Mouse (Mus musculus): ENCODE results near the gene Socs3. TPM values are rescaled to one million over a fixed set of nuclear protein-coding genes. Genes with fewer than 3 reads are reported as not detected.

The Socs3 gene
- polyA plus RNA-seq, 1 experiment from 2014 or later, result 171 TPM

GRCm38 (mm10) chr11:117923279-117923678 lies 46.6 kb downstream of the Socs3 start:
- DNase-seq (ENCODE audit: low read depth, low spot score) (no peak), ATAC-seq (no peak)
- TF ChIP-seq CTCF (IDR thresholded peaks at IDR 0.05), result no peak
- no peaks in the 10 kb centered on the region for H3K27me3 ChIP-seq
- in situ Hi-C loops (cut with MboI; ENCODE audit: low pct_unique_long_range_greater_than_20kb), result no loop called here
- POLR2A ChIA-PET, result no interaction called here
- CTCF ChIA-PET, result interaction anchor here (0.9 kb wide), 1 partner anchor 43 kb away, joined by 4 read pairs; no protein-coding TSS in a partner anchor

GRCm38 (mm10) chr11:117919211-117919610 lies 50.6 kb downstream of the Socs3 start:
- H3K27me3 ChIP-seq, result no peaks in the 10 kb centered on the region
- no peak for TF ChIP-seq CTCF (IDR thresholded peaks at IDR 0.05)
- POLR2A ChIA-PET, result no interaction called here
- CTCF ChIA-PET, result interaction anchor here (1.3 kb wide), 1 partner anchor 9 kb away, joined by 4 read pairs; no protein-coding TSS in a partner anchor
- in situ Hi-C loops (cut with MboI; ENCODE audit: low pct_unique_long_range_greater_than_20kb), result loop anchor here (5.0 kb wide), 1 partner anchor 48 kb away; no protein-coding TSS in a partner anchor
- ATAC-seq, result no peak
- DNase-seq (ENCODE audit: low read depth, low spot score), result no peak

- ATAC-seq, result no peak
- no peak for DNase-seq (ENCODE audit: low read depth, low spot score)
- ChIA-PET CTCF (no interaction called here), POLR2A (no interaction called here)
- no peaks in the 10 kb centered on the region for H3K27me3 ChIP-seq
- TF ChIP-seq CTCF (IDR thresholded peaks at IDR 0.05), result no peak
- in situ Hi-C loops (cut with MboI; ENCODE audit: low pct_unique_long_range_greater_than_20kb), result loop anchor here (5.0 kb wide), 1 partner anchor 49 kb away; no protein-coding TSS in a partner anchor
These were observed 51.3 kb downstream of the Socs3 start for GRCm38 (mm10) chr11:117918541-117918940.

Other genes with a start within 250 kb of the Socs3 start
- 0.49 TPM for gene Tmc8, start 188.0 kb downstream of the Socs3 start, polyA plus RNA-seq (2021)
- 3.6 TPM for gene Tmc6, start 187.8 kb downstream of the Socs3 start, polyA plus RNA-seq (2021)
- gene 6030468B19Rik, start 172.4 kb downstream of the Socs3 start, polyA plus RNA-seq (2021), result not detected
- gene Gm20708, start 160.4 kb downstream of the Socs3 start, polyA plus RNA-seq (2021), result 0.78 TPM
- 149 TPM for gene Syngr2, start 160.4 kb downstream of the Socs3 start, polyA plus RNA-seq (2021)
- gene Afmid, start 144.1 kb downstream of the Socs3 start, polyA plus RNA-seq (2021), result 9.1 TPM
- 79.7 TPM for gene Tk1, start 144.0 kb downstream of the Socs3 start, polyA plus RNA-seq (2021)
- 79.5 TPM for gene Birc5, start 120.8 kb downstream of the Socs3 start, polyA plus RNA-seq (2021)
- gene Tmem235, start 109.3 kb downstream of the Socs3 start, polyA plus RNA-seq (2021), result 0.06 TPM
- gene Tha1, start 96.6 kb downstream of the Socs3 start, polyA plus RNA-seq (2021), result 10.6 TPM
- 120 TPM for gene Pgs1, start 16.2 kb upstream of the Socs3 start, polyA plus RNA-seq (2021)
- gene Dnah17, start 160.6 kb upstream of the Socs3 start, polyA plus RNA-seq (2021), result 0.22 TPM

Data from Patski (cell line).